10 mouse cellular contexts compared by ENCODE assay signal in the genomic region with DNA sequence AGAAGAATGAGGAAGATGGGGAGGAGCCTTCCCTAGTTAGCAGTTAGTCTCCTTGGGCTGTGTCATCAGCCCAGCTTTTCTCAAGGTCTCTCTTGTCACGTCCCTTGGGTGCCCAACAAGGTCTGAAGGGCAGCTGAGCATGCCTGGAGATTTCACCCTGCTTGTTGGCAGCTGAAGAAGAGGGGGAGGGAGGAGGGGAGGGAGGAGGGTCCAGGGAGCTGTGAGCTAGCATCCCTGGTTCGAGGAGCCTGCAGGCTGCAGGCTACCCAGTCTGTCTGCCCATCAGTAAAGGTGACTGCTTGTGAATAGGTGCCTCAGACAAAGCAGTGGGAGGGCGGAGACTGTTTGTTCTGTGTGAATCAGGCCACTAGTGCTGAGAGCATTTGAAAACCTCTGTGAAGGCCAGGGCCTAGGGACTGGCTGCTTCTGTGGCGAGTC. TPM values are rescaled to one million over a fixed set of nuclear protein-coding genes. Genes with fewer than 3 reads are reported as not detected.
DNase-seq lines count a peak whose midpoint lies in the region; ATAC-seq lines count a peak whose summit lies in the region.
"Had no signal": no experiment of that assay in that cellular context is flagged by ENCODE, and none has a peak within 500 bp of the region (broad histone marks: within the 10 kb centered on the region; RNA-seq: fewer than 3 reads in every experiment).

No protein-coding gene starts in this region.

- no peak for ATAC-seq in liver, embryonic 16.5 days (ENCODE audit: low read depth)
- no peak for ATAC-seq in midbrain, embryonic 13.5 days

- no peaks in the 10 kb centered on the region for H3K27me3 ChIP-seq in liver, embryonic 16.5 days (ENCODE audit: control insufficient read depth, insufficient read depth, low read depth, low read length)
- H3K27me3 ChIP-seq in midbrain, embryonic 13.5 days = peaks cover 68% of the 10 kb centered on the region
- no peaks in the 10 kb centered on the region for H3K27me3 ChIP-seq in limb, embryonic 10.5 days (ENCODE audit: low read depth, poor library complexity, severe bottlenecking)

- 41% methylated on average over 4 of the region's 4 CpGs for WGBS in liver, embryonic 16.5 days (ENCODE audit: insufficient replicate concordance)
- WGBS in midbrain, embryonic 13.5 days = 16% methylated on average over 4 of the region's 4 CpGs
- WGBS in limb, embryonic 10.5 days = 30% methylated on average over 4 of the region's 4 CpGs

- peak overlapping the region; percentile 13; the same call in 1 of the 2 replicates for H3K27ac ChIP-seq in liver, embryonic 16.5 days (ENCODE audit: low read length)
- no peak overlapping the region for H3K27ac ChIP-seq in midbrain, embryonic 13.5 days
- no peak overlapping the region for H3K27ac ChIP-seq in limb, embryonic 10.5 days

- no peak overlapping the region for H3K4me3 ChIP-seq in liver, embryonic 16.5 days (ENCODE audit: low read depth, low read length)
- H3K4me3 ChIP-seq in midbrain, embryonic 13.5 days (replicated peaks) = no peak overlapping the region
- H3K4me3 ChIP-seq in limb, embryonic 10.5 days = no peak overlapping the region

- no peak overlapping the region for H3K9ac ChIP-seq in liver, embryonic 16.5 days (ENCODE audit: low read depth, low read length)
- H3K9ac ChIP-seq in midbrain, embryonic 13.5 days (replicated peaks) = no peak overlapping the region

- intact Hi-C loops in heart, postnatal 25 days (cut with DNase I) = loop anchor here (5.0 kb wide), 1 partner anchor 61 kb away; no protein-coding TSS in a partner anchor

- no peaks in the 10 kb centered on the region for H3K36me3 ChIP-seq in liver, embryonic 16.5 days (ENCODE audit: control insufficient read depth, insufficient read depth)
- no peaks in the 10 kb centered on the region for H3K36me3 ChIP-seq in midbrain, embryonic 13.5 days
- no peaks in the 10 kb centered on the region for H3K36me3 ChIP-seq in limb, embryonic 10.5 days

- H3K4me2 ChIP-seq in liver, embryonic 16.5 days (ENCODE audit: low read depth, low read length) = no peak overlapping the region
- no peak overlapping the region for H3K4me2 ChIP-seq in midbrain, embryonic 13.5 days (replicated peaks)

- no peaks in the 10 kb centered on the region for H3K9me3 ChIP-seq in liver, embryonic 16.5 days (replicated peaks; ENCODE audit: control insufficient read depth, low read length)
- no peaks in the 10 kb centered on the region for H3K9me3 ChIP-seq in midbrain, embryonic 13.5 days
- H3K9me3 ChIP-seq in limb, embryonic 10.5 days (replicated peaks) = no peaks in the 10 kb centered on the region

- DNase-seq in heart, adult 11 months = peak; percentile 91
- no peak for DNase-seq in heart, postnatal 25 days (ENCODE audit: low spot score)
- DNase-seq in 3134 (ENCODE audit: extremely low read depth, insufficient read length, low spot score) = peak; percentile 39
- DNase-seq in adrenal gland, postnatal 10 days = peak; percentile 58
- DNase-seq in testis, postnatal 10 days (ENCODE audit: low spot score) = no peak
- no peak for DNase-seq in limb, embryonic 10.5 days (ENCODE audit: low spot score)
- DNase-seq: cerebellum, adult 18-20 months; gastrocnemius, postnatal 14 days had no signal

- H3K4me1 ChIP-seq in liver, embryonic 16.5 days (ENCODE audit: control insufficient read depth, low read depth, low read length) = peaks cover 52% of the 10 kb centered on the region
- H3K4me1 ChIP-seq in midbrain, embryonic 13.5 days (replicated peaks) = peaks cover 40% of the 10 kb centered on the region
- peaks cover 53% of the 10 kb centered on the region for H3K4me1 ChIP-seq in limb, embryonic 10.5 days

RNA-seq across cellular contexts. Expression of a gene that starts 52.7 kb away (rescaled TPM):
- 10 to 100 TPM; 38.0 to 55.6 TPM for total RNA-seq in heart, postnatal 25 days (2021)
- total RNA-seq in adrenal gland, postnatal 10 days (2021) = 10 to 100 TPM; 57.4 to 74.8 TPM
- 4.2 and 5.9 TPM in 2 replicates for polyA plus RNA-seq in liver, embryonic 16.5 days (2015; fragmentation: Nextera tagmentation; extraction: Ambion mirVana)
- polyA plus RNA-seq in midbrain, embryonic 13.5 days (2015; fragmentation: Nextera tagmentation; extraction: Ambion mirVana) = 2.5 and 2.7 TPM in 2 replicates
- 5.4 and 5.9 TPM in 2 replicates for polyA plus RNA-seq in limb, embryonic 10.5 days (2016; fragmentation: Nextera tagmentation; extraction: Ambion mirVana)

Comparison
In these comparisons a context has a peak if more than half of its experiments do, and no peak if none do; other contexts are left out.
1. DNase-seq: peak in heart, adult 11 months (single experiment), 3134 (single experiment) and adrenal gland, postnatal 10 days (single experiment); none in heart, postnatal 25 days (single experiment), testis, postnatal 10 days (single experiment) and limb, embryonic 10.5 days (single experiment).